Mouse (Mus musculus): Measurements from ENCODE around the gene Brpf3. TPM values are rescaled to one million over a fixed set of nuclear protein-coding genes. Genes with fewer than 3 reads are reported as not detected.
"Not testable (repeated sequence)": the region's sequence is repeated elsewhere in the genome, so short reads cannot be mapped to it uniquely, and the experiment has no call there.

Brpf3 gene
- polyA plus RNA-seq, 1 experiment from 2014 or later: 9.8 TPM

- Histone ChIP-seq H3K27ac (no peak overlapping the region), H3K27me3 (ENCODE audit: insufficient read depth, poor library complexity, severe bottlenecking) (no peaks in the 10 kb centered on the region)
Measured at GRCm38 (mm10) chr17:28823749-28824148, 22.9 kb downstream of the Brpf3 start.

DNA sequence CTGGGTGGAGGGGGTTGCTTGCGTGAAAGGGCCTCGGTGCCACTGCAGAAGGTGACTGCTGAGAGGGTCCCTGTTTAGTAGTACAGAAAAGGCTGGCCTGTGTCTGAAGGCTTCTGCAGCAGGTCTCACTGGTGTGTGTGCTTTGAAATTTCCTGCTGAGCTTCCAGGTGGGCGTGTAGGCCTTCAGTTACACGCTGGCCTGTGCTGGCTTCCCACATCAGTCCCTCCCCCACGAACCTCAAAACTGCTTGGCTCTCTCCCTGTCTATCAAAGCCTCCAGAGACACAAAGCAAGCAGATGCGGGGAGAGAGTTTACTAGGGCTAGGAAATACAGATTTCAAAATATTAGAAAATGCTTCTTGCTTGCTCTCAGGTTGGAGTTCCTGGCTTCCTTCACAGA is 24.0 kb downstream of the Brpf3 start:
- H3K27ac ChIP-seq: peak overlapping the region; percentile 24; the same call in 1 of the 2 replicates
- H3K4me1 ChIP-seq (replicated peaks): no peaks in the 10 kb centered on the region
- DNase-seq (ENCODE audit: low spot score): no peak
- H3K9me3 ChIP-seq: no peaks in the 10 kb centered on the region
- peaks cover 100% of the 10 kb centered on the region for H3K36me3 ChIP-seq
- no peaks in the 10 kb centered on the region for H3K27me3 ChIP-seq (ENCODE audit: insufficient read depth, poor library complexity, severe bottlenecking)
- 85% methylated on average over 6 of the region's 6 CpGs for WGBS
- H3K4me3 ChIP-seq: no peak overlapping the region

More at GRCm38 (mm10) chr17:28823749-28824148, 22.9 kb downstream of the Brpf3 start:
- H3K9me3 ChIP-seq: no peaks in the 10 kb centered on the region
- H3K4me3 ChIP-seq: no peak overlapping the region
- WGBS: 90% methylated on average over 11 of the region's 11 CpGs
- no peak for DNase-seq (ENCODE audit: low spot score)
- peaks cover 99% of the 10 kb centered on the region for H3K36me3 ChIP-seq
- H3K4me1 ChIP-seq (replicated peaks): no peaks in the 10 kb centered on the region

GRCm38 (mm10) chr17:28825359-28826041 is 24.6 kb downstream of the Brpf3 start:
- WGBS: 90% methylated on average over 6 of the region's 6 CpGs
- Histone ChIP-seq H3K9me3 (no peaks in the 10 kb centered on the region), H3K27me3 (ENCODE audit: insufficient read depth, poor library complexity, severe bottlenecking) (no peaks in the 10 kb centered on the region), H3K4me3 (no peak overlapping the region), H3K4me1 (replicated peaks) (no peaks in the 10 kb centered on the region), H3K36me3 (peaks cover 100% of the 10 kb centered on the region), H3K27ac (no peak overlapping the region)
- DNase-seq (ENCODE audit: low spot score): no peak

- no peak overlapping the region for H3K4me3 ChIP-seq
- H3K36me3 ChIP-seq: peaks cover 100% of the 10 kb centered on the region
- WGBS: 91% methylated on average over 8 of the region's 8 CpGs
- no peaks in the 10 kb centered on the region; the same call in 1 of the 2 replicates for H3K4me1 ChIP-seq (replicated peaks)
- H3K27me3 ChIP-seq (ENCODE audit: insufficient read depth, poor library complexity, severe bottlenecking): no peaks in the 10 kb centered on the region
- H3K9me3 ChIP-seq: no peaks in the 10 kb centered on the region
- no peak overlapping the region for H3K27ac ChIP-seq
- no peak for DNase-seq (ENCODE audit: low spot score)
Measured at GRCm38 (mm10) chr17:28827665-28828231, 26.9 kb downstream of the Brpf3 start.

GRCm38 (mm10) chr17:28829120-28829519 is 28.2 kb downstream of the Brpf3 start:
- peaks cover 99% of the 10 kb centered on the region for H3K36me3 ChIP-seq
- 86% methylated on average over 14 of the region's 14 CpGs for WGBS
- DNase-seq (ENCODE audit: low spot score): no peak
- no peak overlapping the region for H3K4me3 ChIP-seq
- H3K27me3 ChIP-seq (ENCODE audit: insufficient read depth, poor library complexity, severe bottlenecking): no peaks in the 10 kb centered on the region
- no peaks in the 10 kb centered on the region for H3K9me3 ChIP-seq
- no peaks in the 10 kb centered on the region; the same call in 1 of the 2 replicates for H3K4me1 ChIP-seq (replicated peaks)
- H3K27ac ChIP-seq: no peak overlapping the region

DNA sequence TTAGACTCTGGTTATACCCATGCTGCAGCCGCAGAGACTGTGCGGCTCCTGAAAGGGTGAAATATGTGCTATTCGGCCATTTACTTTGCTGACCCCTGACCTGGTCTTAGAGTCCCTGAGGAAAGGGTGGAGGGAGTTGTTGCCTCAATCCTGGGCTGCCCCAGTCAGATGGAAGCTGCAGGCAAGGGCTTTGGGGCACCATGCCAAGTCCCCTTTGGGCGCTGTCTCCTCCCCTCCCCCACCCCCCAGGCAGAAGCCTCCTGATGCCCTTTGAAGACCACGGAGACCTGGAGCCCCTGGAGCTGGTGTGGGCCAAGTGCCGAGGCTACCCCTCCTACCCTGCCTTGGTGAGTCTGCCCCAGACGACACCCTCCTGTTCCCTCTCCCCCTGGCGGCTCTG is 30.2 kb downstream of the Brpf3 start:
- no peaks in the 10 kb centered on the region for H3K27me3 ChIP-seq (ENCODE audit: insufficient read depth, poor library complexity, severe bottlenecking)
- H3K9me3 ChIP-seq: no peaks in the 10 kb centered on the region
- DNase-seq (ENCODE audit: low spot score): no peak
- H3K36me3 ChIP-seq: peaks cover 99% of the 10 kb centered on the region
- no peak overlapping the region for H3K4me3 ChIP-seq
- H3K4me1 ChIP-seq (replicated peaks): no peaks in the 10 kb centered on the region; the same call in 1 of the 2 replicates
- no peak overlapping the region for H3K27ac ChIP-seq
- 82% methylated on average over 8 of the region's 8 CpGs for WGBS

- H3K27me3 ChIP-seq (ENCODE audit: insufficient read depth, poor library complexity, severe bottlenecking): no peaks in the 10 kb centered on the region
- peaks cover 99% of the 10 kb centered on the region for H3K36me3 ChIP-seq
- no peak overlapping the region for H3K27ac ChIP-seq
- H3K4me1 ChIP-seq (replicated peaks): no peaks in the 10 kb centered on the region; the same call in 1 of the 2 replicates
- no peaks in the 10 kb centered on the region for H3K9me3 ChIP-seq
- DNase-seq (ENCODE audit: low spot score): no peak
- 92% methylated on average over 9 of the region's 9 CpGs for WGBS
- H3K4me3 ChIP-seq: no peak overlapping the region
Measured at GRCm38 (mm10) chr17:28832040-28832439, 31.1 kb downstream of the Brpf3 start.

GRCm38 (mm10) chr17:28832875-28833274 is 32.0 kb downstream of the Brpf3 start:
- Histone ChIP-seq H3K9me3 (no peaks in the 10 kb centered on the region), H3K4me3 (no peak overlapping the region), H3K27me3 (ENCODE audit: insufficient read depth, poor library complexity, severe bottlenecking) (no peaks in the 10 kb centered on the region), H3K4me1 (replicated peaks) (no peaks in the 10 kb centered on the region; the same call in 1 of the 2 replicates), H3K36me3 (peaks cover 99% of the 10 kb centered on the region), H3K27ac (no peak overlapping the region)
- no peak for DNase-seq (ENCODE audit: low spot score)
- WGBS: 89% methylated on average over 3 of the region's 3 CpGs

DNA sequence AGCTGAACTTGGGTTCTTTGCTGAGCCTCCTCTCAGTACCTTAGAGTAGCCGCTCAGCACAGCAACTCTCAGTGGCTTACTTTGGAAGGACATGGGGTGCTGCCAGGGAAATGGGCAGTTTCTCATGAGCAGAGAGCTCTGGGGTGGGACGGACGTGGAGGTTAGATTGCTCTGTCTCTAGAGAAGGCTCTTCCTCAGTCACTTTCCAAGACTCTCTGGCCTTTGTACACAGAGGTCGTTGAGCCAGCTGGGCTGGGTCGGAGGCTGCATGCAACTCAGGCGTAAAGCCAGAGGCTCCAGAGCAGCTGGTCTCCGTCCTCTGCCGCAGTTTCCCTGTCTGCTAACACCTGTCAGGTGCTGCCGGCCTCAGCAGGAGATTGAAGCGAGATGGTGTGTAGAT is 33.8 kb downstream of the Brpf3 start:
- H3K4me1 ChIP-seq (replicated peaks): no peaks in the 10 kb centered on the region; the same call in 1 of the 2 replicates
- no peak overlapping the region for H3K27ac ChIP-seq
- DNase-seq (ENCODE audit: low spot score): no peak
- no peaks in the 10 kb centered on the region for H3K27me3 ChIP-seq (ENCODE audit: insufficient read depth, poor library complexity, severe bottlenecking)
- H3K9me3 ChIP-seq: peaks cover 6% of the 10 kb centered on the region; the same call in 1 of the 2 replicates
- peaks cover 99% of the 10 kb centered on the region for H3K36me3 ChIP-seq
- WGBS: 85% methylated on average over 10 of the region's 10 CpGs
- no peak overlapping the region for H3K4me3 ChIP-seq

GRCm38 (mm10) chr17:28837840-28838239 is 37.0 kb downstream of the Brpf3 start:
- Histone ChIP-seq H3K9me3 (peaks cover 6% of the 10 kb centered on the region; the same call in 1 of the 2 replicates), H3K36me3 (peaks cover 89% of the 10 kb centered on the region), H3K4me1 (replicated peaks) (no peaks in the 10 kb centered on the region), H3K27me3 (ENCODE audit: insufficient read depth, poor library complexity, severe bottlenecking) (no peaks in the 10 kb centered on the region), H3K4me3 (no peak overlapping the region), H3K27ac (no peak overlapping the region)
- no peak for DNase-seq (ENCODE audit: low spot score)
- 92% methylated on average over 7 of the region's 7 CpGs for WGBS

DNA sequence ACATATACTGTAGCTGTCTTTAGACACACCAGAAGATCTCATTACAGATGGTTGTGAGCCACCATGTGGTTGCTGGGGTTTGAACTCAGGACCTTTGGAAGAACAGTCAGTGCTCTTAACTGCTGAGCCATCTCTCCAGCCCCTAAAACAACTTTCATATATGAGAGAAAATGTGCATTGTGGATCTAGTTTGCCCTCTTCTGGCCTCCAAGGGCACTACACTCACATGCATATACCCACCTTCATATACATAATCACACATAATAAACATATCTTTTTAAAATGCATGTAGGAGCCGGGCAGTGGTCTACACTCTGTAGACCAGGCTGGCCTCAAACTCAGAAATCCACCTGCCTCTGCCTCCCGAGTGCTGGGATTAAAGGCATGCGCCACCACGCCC is 41.1 kb downstream of the Brpf3 start:
- not testable (repeated sequence) for H3K4me1 ChIP-seq (replicated peaks); H3K27ac ChIP-seq; H3K4me3 ChIP-seq; H3K27me3 ChIP-seq (ENCODE audit: insufficient read depth, poor library complexity, severe bottlenecking); DNase-seq (ENCODE audit: low spot score); H3K9me3 ChIP-seq
- 95% methylated on average over 4 of the region's 4 CpGs for WGBS
- peaks cover 49% of the 10 kb centered on the region for H3K36me3 ChIP-seq

- no peak for DNase-seq (ENCODE audit: low spot score)
- 87% methylated on average over 5 of the region's 5 CpGs for whole genome bisulfite sequencing
- 0 out of 2 replicates have a peak, but pooled peaks cover 5% of the 10 kb centered on the region for H3K4me1 ChIP-seq (replicated peaks)
- no peaks in the 10 kb centered on the region for H3K27me3 ChIP-seq (ENCODE audit: insufficient read depth, poor library complexity, severe bottlenecking)
- H3K27ac ChIP-seq: no peak overlapping the region
- H3K4me3 ChIP-seq: no peak overlapping the region
- peaks cover 6% of the 10 kb centered on the region; the same call in 1 of the 2 replicates for H3K9me3 ChIP-seq
- peaks cover 32% of the 10 kb centered on the region for H3K36me3 ChIP-seq
Measured at GRCm38 (mm10) chr17:28843665-28844064, 42.8 kb downstream of the Brpf3 start.

GRCm38 (mm10) chr17:28846974-28847617 is 46.2 kb downstream of the Brpf3 start:
- H3K4me3 ChIP-seq: no peak overlapping the region
- no peaks in the 10 kb centered on the region for H3K9me3 ChIP-seq
- 69% methylated on average over 11 of the region's 11 CpGs for WGBS
- H3K36me3 ChIP-seq: no peaks in the 10 kb centered on the region
- H3K27ac ChIP-seq: no peak overlapping the region
- DNase-seq (ENCODE audit: low spot score): no peak
- H3K27me3 ChIP-seq (ENCODE audit: insufficient read depth, poor library complexity, severe bottlenecking): no peaks in the 10 kb centered on the region
- 0 out of 2 replicates have a peak, but pooled peaks cover 5% of the 10 kb centered on the region for H3K4me1 ChIP-seq (replicated peaks)

Measured in hindbrain, embryonic 10.5 days (tissue).